Mouse (Mus musculus) thymus, adult 18-20 months (tissue): Measurements from ENCODE around the gene Fbxl18.

Experiments
- DNase-seq, 2 experiments: peaks; one replicate each; pipeline ENCODE4 v3.0.0; 2022; ENCODE audit warnings: mixed read lengths in 2 of 2

The Fbxl18 gene

GRCm38 (mm10) chr5:142821266-142821973, 73.8 kb downstream of the Fbxl18 start:
- no peak for DNase-seq

GRCm38 (mm10) chr5:142820276-142821265, 74.7 kb downstream of the Fbxl18 start:
- no peak for DNase-seq

GRCm38 (mm10) chr5:142819385-142820275, 75.6 kb downstream of the Fbxl18 start:
- no peak for DNase-seq

GRCm38 (mm10) chr5:142818435-142819360, 76.5 kb downstream of the Fbxl18 start:
- no peak for DNase-seq

GRCm38 (mm10) chr5:142817524-142818434, 77.4 kb downstream of the Fbxl18 start, which contains the start of gene Tnrc18:
TSS of gene Tnrc18 (minus strand) at chr5:142817662.
- DNase-seq: peak; percentile 41 to 51
